Mouse (Mus musculus) hindlimb bud, embryonic 11.5 days (tissue): ENCODE results near the gene Atp13a3.
A peak's percentile ranks its signal among the peaks of the same experiment; 100 is the strongest.
"Not testable (repeated sequence)": the region's sequence is repeated elsewhere in the genome, so short reads cannot be mapped to it uniquely, and the experiment has no call there.

Source experiments
- DNase-seq: peaks from one replicate; pipeline ENCODE4 v3.0.0-alpha.2; 2012; ENCODE audit warnings: low read depth, low spot score; ENCODE audit errors: extremely low spot score

The Atp13a3 gene

DNA sequence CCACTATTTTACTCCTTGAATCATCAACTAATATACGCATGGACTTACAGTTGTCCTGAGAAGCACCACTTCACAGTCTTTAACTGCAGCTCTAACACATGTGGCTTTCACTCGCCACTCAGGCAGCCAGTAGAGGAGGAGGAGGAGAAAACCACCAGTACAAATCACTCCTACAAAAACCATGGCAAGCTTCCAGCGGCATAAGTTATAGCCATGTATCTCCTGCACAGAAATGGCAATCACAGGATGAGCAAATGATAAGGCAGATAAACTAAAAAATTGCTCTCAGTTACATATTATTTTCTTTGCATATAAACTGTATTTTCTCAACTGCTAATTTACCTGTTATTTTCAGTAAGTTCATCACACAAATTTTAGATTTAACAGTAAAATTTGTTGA is 43.2 kb downstream of the Atp13a3 start:
- no peak for DNase-seq

DNA sequence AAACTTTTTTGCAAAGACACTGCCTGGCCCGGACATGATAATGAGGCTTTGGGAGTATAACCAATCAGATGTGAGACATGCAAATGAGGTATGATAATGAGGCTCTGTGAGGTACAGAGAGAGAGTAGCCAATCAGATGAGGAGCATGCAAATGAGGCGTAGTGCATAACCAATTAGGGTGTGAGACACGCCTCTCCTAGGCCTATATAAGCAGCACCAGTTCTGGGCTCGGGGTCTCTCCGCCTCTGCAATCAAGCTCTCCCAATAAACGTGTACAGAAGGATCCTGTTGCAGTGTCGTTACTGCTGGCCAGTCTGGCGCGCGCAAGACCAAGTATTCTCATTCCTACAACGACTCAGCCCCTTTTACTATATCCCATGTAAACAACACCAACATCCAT is 52.3 kb downstream of the Atp13a3 start:
- not testable (repeated sequence) for DNase-seq

DNA sequence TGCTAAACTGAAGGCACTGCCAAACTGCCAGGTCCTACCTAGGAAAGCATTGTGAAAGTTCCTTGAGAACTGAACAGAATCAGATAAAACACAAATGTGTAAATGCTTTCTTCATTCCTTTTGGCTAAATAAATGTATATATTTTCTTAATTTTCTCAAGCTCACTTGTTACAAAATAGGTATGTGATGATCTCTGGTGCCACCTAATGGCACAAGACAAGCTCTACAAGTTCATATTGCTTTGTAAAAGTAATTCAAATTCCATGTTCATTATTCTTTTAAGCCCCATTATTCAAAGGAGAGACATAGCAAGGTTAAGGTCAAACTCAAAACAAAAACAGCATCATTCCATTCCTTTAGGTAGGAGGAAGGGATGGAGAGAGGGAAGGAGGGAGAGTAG is 91.5 kb downstream of the Atp13a3 start:
- no peak for DNase-seq

DNA sequence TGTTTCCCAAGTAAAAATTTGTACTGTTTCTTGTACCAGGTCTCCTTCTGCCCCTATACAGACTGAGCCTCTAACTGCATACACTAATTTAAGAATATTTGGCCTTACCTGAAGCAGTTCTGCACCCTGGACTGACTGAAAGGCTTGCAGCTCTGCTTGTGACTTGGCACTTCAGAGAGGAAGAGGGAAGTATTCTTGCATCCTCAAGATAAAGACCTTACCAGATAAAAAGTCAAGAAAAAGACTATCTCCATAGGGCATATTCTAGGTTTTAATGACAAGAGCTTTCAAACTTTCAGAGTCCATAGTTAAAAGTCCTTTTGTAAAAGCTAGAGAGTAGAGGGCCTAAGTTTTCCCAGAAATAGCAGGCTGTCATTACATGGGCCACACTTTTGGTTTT is 95.1 kb downstream of the Atp13a3 start, which contains the start of gene Gp5:
TSS of gene Gp5 (minus strand) at position 133 of the 400 bp plus-strand sequence.
- no peak for DNase-seq

DNA sequence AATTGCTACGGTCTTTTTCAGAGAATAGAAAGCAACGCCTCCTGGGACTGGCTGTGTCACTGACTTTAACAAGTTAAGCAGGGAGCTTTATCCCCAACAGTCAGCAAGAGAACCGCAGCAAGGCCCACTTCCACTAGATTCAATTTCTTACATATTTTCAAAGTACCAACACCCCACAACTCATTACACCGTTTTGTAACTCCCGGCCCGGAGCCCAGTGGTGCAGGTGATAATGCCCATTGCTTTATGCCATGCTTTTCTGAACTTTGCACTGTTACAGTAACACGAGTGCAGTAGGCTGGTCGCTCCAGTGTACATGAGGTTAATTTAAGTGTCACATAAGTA is 95.6 kb downstream of the Atp13a3 start:
- DNase-seq: no peak

DNA sequence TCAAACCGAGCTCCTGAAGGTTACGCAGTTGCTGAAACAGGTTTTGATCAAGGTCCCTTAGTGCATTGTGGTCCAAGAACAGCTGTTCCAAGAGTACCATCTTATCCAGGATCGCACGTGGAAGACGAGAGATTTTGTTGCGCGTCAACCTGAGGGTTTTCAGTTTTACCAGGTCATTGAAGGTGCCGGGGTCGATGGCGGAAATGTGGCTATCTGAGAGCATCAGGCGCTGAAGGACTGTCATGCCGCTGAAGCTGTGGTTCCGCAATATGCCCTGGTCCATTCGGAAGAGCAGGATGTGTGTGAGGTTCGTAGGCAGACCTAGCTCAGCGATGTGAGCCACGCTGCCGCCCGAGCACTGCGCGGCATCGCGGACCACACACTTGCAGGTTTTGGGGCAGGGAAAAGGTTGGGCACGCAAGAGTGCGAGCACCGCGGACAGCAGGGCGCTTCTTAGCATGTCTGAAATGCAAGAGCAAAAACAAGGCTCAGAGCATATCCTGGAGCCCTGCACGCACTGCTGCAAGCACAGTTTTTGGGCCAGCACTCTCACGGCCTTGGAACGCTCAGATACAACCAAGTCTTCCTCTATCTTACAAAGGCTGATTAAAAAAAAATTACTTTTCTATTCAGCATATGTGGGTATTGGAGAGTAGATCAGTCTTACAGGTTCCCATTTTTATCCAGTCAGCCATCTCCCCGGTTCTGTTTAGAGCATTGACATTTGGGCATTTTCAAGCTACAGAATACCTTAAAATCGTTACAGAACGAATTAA is 96.2 kb downstream of the Atp13a3 start:
- DNase-seq: no peak

DNA sequence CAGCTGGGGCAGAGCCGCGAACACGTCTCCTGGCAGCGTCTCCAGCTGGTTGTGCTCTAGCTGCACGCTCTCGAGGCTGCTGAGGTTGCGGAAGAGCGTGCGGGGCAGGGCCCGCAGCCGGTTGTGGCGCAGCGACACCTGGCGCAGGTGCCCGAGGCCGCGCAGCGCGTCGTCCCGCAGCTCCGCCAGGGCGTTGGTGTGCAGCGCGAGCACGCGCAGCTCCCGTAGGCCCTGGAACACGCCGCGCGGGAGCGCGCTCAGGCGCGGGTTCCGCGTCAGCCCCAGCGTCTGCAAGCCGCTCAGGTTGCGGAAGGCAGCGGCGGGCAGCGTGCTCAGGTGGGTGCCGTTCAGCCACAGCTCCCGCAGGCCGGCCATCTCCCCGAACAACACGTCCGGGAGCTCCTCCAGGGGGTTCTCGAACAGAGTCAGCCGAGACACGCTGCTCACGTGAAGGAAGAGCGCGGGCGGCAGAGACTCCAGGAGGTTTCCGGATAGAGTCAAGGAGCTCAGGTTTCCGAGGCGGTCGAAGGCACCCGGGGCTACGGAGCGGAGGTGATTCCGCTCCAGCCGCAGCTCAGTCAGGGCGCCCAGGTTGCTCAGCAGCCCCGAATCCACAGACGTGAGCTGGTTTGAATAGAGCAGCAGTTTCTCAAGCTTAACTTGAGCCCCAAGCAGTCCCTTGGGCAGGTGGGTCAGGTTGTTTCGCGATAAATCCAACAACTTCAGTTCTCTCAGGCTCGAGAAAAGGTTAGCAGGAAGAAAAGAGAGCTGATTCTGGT is 97.0 kb downstream of the Atp13a3 start:
- DNase-seq: no peak

DNA sequence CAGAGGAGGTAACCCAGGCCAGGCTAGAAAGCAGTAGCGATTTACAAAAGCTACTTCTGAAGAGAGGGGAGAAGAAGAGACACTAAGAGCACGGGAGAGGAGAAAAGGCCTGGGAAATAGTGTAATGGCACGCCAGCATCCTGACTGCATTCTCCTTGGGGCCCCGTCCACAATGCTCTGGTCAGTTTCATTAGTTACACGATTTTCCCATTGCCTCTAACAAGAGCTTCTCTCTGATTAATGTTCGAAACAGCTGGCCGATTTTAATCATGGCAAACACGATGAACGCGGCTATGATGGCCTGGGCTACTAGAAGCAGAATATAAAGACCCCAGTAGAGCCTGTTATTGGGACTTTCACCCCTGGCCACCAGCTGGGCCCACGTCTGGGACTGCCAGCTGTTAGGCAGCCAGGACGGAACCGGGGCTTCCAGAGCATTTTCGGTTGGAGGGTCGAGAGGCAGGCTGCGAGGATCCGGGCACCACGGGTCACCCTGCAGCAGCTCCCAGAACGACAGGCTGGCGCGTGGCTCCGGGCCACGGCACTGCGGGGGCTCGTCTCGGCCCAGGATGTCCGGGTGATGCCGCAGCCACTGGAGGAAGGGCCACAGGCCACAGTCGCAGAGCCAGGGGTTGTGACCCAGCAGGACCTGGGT is 97.7 kb downstream of the Atp13a3 start:
- DNase-seq: no peak

DNA sequence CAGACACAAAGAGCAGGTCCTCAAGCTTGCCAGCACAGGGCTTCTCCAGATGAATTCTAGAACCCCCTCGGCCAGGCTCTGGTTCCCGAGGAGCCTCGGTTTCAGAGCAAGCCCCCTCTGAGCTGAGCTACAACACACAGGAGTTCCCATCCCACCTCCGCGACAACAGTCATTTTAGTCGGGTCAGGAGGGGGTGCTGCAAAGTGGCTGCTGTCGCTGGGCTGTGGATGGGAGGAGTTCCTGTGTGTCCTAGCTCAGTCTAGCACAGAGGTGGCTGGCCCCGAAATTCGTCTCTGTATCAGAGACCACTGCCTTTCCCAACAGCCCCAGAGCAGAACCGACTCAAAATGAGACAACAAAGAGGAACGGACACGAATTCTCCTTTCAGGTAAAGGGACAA is 98.5 kb downstream of the Atp13a3 start:
- DNase-seq: no peak

DNA sequence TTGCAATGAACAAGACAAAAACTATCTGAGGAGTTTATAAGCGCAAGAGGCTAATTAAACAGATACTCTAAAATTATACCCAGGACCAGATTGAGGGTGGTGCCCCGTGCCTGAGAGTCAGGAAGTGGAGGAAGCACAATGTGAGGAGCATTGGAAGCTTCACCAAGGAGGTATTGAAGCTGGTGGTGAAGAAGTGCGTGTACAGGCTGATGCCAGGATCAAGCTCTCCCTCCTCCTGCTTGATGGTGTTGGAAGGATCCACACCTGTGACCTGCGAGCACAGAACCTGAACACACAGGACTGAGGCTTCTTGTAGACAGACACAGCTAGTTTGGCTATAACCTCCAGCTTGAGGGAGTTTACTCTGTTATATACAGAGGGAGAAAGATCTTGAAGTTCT is 99.7 kb downstream of the Atp13a3 start:
- DNase-seq: no peak

DNA sequence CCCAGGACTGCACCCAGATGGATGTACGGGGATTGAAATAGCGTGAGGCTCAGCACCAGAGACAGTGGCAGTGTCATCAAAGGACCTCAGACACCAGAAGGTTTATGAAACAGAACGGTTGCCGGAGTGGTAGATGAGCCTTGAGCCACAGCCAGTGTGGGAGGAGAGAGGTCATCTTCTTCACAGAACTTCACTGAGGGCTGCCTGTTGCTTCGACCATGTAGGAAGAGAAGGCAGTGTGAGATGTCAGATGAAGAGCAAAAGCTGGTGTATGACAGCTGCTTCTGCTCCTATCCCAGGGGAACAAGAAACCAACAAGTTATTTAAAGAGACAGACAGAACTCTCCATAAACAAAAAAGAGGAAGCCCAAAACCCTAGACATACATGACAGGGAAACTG is 101.5 kb downstream of the Atp13a3 start:
- DNase-seq: no peak

DNA sequence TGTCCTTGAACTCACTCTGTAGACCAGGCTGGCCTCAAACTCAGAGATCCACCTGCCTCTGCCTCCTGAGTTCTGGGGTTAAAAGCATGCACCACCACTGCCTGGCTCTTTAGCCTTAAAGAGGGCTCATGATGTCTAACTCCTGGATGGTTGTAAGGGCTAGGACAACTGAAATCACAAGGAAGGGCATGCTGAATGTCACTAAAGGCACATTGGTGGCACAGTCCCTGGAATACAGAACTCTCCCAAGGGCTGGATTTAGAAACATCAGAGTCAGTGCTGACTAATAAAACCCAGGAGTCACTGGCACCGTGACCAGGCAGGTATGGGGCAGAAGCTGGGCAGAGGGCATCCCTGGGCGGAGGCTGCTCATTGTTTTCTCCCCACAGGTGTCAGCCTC is 102.4 kb downstream of the Atp13a3 start:
- no peak for DNase-seq

DNA sequence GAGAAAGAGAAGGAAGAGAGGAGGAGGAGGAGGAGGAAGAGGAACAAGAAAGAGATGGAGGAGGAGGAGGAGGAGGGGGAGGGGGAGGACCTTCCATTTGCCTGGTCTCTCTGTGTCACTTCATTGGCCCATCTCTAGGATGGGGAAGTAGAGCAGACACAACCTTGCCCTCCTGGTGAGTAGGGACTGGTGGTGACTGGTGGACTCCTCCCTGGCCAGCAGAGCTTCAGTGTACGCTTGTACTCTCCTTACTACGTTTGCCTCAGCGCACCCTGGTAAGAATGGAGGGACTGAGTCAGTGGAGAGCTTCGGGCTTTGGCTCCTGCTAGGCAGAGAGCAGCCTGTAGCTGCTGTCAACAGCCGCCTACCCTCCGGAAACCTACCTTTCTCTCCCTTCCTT is 103.1 kb downstream of the Atp13a3 start:
- no peak for DNase-seq

DNA sequence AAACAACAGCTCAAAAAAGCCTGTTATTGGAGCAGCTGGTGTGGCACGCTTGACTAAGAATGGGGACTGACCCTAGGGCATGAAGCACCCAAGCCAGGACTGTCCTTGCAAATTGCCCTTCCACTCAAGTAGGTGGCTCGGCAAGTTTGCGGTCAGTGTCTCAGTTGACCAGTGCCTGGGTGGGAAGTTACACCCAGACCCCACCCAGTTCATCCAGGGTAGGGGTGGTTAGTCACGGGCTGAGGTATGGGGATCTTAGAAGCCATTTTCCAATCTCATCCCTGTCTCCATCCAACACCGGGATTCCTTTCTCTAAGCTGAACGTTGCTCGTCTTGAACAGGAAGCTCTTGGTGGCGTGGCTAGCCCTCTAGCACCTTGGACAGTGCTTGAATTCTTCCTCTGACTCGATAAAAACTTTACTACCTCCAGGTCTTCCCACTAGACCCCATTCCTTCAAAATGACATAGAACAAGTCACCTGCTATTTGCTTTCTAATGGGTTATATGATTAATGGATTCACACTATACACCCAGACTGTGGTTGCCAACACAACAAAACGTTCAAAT is 106.0 kb downstream of the Atp13a3 start:
- DNase-seq: no peak

DNA sequence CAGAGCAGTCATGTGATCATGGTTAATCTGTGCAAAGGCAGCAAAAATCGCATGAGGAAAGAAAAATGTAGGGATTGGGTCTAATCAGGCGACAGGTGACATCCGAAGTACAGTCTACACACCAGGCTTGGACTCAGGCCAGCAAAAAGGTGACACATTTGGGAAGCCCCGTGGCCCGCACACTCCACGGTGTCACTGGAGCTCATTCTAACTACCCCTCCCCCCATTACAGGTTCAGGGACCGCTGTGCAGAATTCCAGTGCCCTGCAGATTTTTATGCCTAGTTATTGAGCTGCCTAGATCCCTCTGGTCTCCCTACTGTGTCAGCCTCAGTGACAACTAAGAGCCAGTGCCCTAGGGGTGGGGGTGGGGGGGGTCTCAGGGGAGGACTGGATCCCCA is 108.3 kb downstream of the Atp13a3 start:
- DNase-seq: no peak

DNA sequence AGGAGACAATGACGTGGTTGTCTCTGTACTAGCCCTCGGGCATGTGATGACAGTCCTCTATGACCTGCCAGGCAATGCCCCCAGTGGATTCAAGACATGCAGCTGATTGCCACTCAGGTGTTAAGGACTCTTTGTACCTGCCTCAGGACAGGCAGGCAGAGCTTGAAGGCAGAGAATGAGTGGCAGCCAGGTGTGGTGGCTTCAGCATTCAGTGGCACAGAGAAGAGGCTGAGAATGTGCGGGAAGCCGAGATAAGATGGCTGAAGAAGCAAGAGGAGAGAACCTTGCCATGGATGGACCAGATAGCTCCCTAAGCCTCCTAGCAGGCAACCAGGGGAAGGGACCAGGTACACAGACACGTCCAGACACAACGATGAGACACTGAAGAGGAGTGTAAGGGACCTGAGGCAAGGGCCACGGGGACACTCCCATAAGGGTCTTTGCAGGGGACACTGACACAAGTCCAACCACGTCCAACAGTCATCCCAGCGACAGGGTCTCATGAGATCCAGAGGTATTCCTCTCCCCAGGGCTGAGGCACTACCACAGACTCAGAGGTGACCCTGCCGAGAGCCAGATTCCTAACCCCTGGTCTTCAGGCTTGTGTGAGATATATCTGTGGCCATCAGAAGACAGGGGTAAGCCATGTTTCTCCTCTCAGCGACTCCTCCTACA is 109.0 kb downstream of the Atp13a3 start:
- DNase-seq: no peak

DNA sequence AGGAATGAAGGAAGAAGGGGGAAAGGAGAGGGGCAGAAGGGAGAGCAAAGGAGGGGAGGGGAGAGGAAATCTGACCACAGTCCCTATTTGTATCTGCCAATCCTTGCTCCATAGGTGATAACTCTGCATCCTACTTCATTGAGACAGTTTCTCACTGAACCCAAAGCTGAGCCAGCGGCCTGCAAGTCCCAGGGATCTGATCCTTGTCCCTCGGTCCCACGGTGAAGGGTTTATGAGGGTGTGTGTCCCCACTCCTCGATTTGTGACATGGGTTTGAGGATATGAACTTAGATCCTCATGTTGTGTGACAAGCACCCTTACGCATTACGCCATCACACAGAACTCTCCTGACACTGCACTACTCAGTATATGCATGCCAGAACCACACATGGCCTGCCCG is 110.7 kb downstream of the Atp13a3 start:
- no peak for DNase-seq

DNA sequence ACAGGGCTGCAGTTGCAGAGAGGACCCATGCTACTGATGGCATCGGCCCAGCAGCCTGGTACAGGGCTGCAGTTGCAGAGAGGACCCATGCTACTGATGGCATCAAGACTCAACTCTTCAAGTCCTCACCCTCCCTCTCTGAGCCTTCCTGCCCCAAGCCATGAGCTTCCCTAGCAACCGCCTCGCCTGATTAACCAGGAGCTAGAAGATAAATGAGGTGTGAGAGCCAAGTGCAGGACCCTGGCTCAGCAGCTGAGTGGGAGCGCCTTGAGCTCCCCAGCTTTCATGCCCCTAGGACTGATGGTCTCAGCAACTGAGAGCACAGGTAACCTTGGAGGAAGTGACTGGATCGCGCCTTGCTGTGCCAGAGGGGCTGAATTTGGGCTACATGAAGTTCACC is 115.3 kb downstream of the Atp13a3 start:
- no peak for DNase-seq

DNA sequence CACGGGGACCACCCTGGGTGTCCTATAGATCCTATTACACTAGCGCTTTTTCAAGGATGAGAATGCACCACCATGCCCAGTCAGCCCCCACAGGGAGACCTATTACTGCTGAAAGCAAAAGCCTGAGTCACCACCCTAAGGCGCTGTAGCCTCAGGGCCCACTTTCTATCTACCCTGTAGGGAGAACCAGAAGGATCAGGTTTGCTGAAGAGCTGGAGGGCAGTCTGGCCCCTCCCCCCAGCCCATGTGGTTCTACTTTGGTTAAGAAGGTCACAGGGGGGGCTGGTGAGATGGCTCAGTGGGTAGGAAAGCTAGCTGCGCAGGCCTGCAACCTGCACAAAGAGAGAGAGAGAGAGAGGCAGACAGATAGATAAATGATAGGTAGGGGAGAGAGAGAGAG is 120.1 kb downstream of the Atp13a3 start:
- no peak for DNase-seq

DNA sequence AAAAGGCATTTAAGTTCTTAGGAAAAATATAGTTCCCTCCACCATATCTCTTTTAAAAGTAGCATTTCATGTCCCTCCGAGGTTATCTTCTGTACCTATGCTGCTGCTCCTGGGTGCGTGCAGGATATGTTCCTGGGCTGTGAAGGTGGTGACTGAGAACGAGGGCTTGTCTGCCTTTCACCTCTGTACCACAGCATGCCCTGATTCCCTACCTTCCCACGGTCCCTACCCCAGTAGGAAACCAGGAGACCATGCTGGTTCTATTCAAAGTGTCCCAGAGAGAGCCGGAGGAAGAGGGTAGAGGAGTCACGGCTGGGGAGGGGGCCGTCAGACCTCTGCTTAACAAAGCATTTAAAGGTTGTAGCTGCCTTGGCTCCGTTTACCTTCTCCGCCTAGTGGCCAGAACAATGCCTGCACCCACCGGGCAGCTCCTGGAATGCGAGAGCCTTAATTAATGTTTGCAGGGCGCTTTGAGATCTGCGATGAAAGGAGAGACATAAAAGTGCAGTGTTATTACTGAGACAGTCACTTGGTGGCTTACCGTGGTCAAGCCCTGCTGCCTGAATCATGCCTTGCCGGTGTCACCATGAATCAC is 121.9 kb downstream of the Atp13a3 start:
- DNase-seq: peak; percentile 62
